Mouse (Mus musculus) lung, adult 10 weeks (tissue): ENCODE data around the gene Atad5. TPM values are rescaled to one million over a fixed set of nuclear protein-coding genes. Genes with fewer than 3 reads are reported as not detected.

Source experiments
- polyA plus RNA-seq: library from polyadenylated mRNA; stranded (reverse); fragments of 350-450 nt; fragmentation: Illumina TruSeq; extraction: RNeasy Lipid Tissue Mini Kit (QIAGEN cat#74804); gene quantifications from one replicate; pipeline ENCODE4 v1.2.3, GENCODE M21; 2014; ENCODE audit warnings: low read depth, low replicate concordance; ENCODE audit not compliant: insufficient read depth

Atad5 gene
- 0.53 TPM for polyA plus RNA-seq

DNA sequence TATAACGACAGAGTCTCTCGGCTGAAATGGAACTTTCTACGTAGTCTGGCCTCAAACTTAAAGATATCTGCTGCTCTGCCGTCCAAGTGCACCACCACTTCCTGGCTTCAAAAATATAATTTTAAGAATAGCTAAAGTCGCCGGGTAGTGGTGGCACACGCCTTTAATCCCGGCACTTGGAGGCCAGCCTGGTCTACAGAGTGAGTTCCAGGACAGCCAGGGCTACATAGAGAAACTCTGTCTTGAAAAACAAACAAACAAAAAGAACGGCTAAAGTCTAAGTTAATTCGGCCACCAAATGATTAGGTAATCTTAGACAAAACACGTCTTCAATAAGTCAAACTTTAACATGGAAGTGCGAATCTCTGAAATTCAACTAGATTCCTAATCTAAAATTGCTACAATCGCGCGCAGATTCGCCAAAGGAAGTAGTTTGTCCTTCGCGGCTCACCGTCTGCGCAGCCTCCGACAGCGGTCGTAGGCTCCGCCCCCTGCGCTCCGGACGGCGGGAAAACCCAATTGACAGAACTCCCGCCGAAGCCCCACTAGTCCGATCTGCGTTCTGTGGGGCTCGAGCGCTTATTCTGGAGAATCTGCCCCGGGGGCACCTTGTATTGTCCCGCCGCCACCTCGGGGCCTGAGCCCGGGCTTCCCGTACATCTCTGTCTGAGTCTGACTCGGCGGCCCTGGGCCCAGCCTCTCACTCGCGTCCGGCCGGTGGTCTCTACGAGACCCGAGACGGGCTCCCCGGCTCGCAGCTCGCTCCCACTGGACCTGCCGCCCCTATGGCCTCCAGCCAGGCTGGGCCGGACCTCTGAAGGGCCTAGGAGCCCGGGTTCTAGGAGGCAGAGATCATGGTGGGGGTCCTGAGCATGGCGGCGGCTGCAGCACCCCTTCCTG is at the start of gene Atad5:
Atad5 (plus strand) TSS at position 484 of the 900 bp plus-strand sequence.

GRCm38 (mm10) chr11:80080826-80081728 is 8.1 kb upstream of the Atad5 start, which contains the start of gene Crlf3:
Gene Crlf3 (minus strand): TSS chr11:80080991.

DNA sequence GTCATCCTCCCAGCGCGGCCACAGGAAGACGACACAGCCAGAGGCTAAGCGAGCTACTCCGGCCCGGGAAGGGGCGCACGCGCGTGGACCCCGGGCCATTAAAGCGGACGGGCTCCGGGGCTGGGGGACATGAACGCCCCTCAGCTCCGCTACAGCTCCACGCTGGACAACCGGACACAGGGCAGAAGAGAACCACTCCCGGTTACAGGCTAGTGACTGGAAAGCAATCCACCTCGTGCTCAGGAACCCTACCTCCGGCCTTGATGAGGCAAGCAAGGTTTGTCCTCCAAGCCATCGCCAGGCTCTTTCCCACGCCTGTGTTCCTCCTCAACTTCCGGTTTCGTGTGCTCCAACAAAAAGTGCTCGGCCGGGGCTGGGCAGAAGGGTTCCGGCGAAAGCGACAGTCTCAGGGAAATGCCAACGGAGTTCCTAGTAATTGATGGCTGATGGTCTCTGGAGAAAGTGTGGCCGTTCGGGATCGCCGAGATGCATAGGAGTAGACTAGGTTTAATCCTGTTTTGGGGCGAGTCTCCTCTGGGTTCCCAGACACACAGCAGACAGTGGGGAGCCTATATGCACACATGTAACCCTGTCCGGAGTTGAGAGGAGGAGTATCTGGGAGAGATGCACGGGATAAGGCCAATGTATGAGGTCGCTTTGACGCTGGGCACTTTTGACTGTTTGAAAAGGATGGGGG is 52.8 kb downstream of the Atad5 start, which contains the start of gene Tefm:
Tefm (minus strand) TSS at position 351 of the 697 bp plus-strand sequence.

DNA sequence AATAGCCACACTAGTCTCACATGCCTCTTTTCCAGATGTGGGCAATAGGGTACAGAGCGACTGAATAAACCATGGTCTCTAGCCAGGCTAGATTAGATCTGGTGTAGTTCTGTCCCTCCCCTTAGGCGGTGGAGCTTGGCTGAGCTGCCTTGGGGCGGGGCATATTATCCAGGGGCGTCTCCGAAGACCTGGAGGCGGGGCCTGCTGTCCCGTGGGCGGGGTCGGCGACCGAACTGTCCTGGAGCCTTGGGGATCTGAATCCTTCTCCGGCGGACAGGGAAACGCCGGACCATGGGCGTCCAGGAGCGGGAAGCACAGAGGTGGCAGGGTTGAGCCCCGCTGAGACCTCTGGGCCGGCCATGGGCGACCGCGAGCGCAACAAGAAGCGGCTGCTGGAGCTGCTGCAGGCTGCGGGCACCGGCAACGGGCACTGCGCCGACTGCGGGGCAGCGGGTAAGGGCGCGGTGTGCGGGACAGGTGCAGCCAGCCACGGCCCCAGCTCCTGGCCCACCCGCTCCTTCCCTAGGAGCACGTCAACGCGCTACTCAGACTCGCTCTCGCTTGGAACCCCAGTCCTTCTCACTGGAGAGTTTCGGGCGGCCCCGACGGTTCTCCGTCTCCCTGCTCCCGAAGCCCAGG is 64.8 kb downstream of the Atad5 start, which contains the start of gene Adap2:
Adap2 (plus strand) TSS at position 249 of the 639 bp plus-strand sequence.

GRCm38 (mm10) chr11:80183705-80184255 is 94.6 kb downstream of the Atad5 start, which contains the start of gene Rnf135:
Gene Rnf135 (plus strand): TSS chr11:80183851.

Other genes starting within 250 kb of the Atad5 start
- gene Utp6, start 127.0 kb upstream of the Atad5 start, polyA plus RNA-seq = 15.4 TPM
- gene Suz12, start 96.3 kb upstream of the Atad5 start, polyA plus RNA-seq = 15.1 TPM
- 28.7 TPM for gene Crlf3, start 8.4 kb upstream of the Atad5 start, polyA plus RNA-seq
- gene Tefm, start 52.8 kb downstream of the Atad5 start, polyA plus RNA-seq = 10.1 TPM
- 3.1 TPM for gene Adap2, start 64.7 kb downstream of the Atad5 start, polyA plus RNA-seq
- 8.9 TPM for gene Rnf135, start 94.5 kb downstream of the Atad5 start, polyA plus RNA-seq
- gene Rhot1, start 119.6 kb downstream of the Atad5 start, polyA plus RNA-seq = 24.8 TPM
- 1.9 TPM for gene Rhbdl3, start 211.5 kb downstream of the Atad5 start, polyA plus RNA-seq